15 mouse cellular contexts compared by ENCODE assay signal in genomic region chr12:83317646-83318443, GRCm38 (mm10).
DNase-seq lines count a peak whose midpoint lies in the region; ATAC-seq and TF ChIP-seq lines count a peak whose summit lies in the region.
"Had no signal": no experiment of that assay in that cellular context is flagged by ENCODE, and none has a peak within 500 bp of the region (broad histone marks: within the 10 kb centered on the region; RNA-seq: fewer than 3 reads in every experiment).

No protein-coding gene starts in this region.

- intact Hi-C loops in left cerebral cortex, adult 2 months (cut with DNase I): loop anchor here (5.0 kb wide), 1 partner anchor 169 kb away; the partner anchor contains the start of gene Dpf3

- H3K4me2 ChIP-seq in forebrain, embryonic 12.5 days: no peak overlapping the region
- H3K4me2 ChIP-seq in forebrain, postnatal 0 days (ENCODE audit: low read depth): no peak overlapping the region
- no peak overlapping the region for H3K4me2 ChIP-seq in midbrain, embryonic 13.5 days (replicated peaks)
- H3K4me2 ChIP-seq in midbrain, embryonic 16.5 days (ENCODE audit: low read length): no peak overlapping the region
- no peak overlapping the region for H3K4me2 ChIP-seq in stomach, postnatal 0 days (replicated peaks; ENCODE audit: low read depth)
- H3K4me2 ChIP-seq: limb, embryonic 15.5 days; midbrain, embryonic 11.5 days; neural tube, embryonic 15.5 days had no signal

- WGBS in forebrain, embryonic 12.5 days: 70% methylated on average over 8 of the region's 8 CpGs
- WGBS in forebrain, postnatal 0 days: 74% methylated on average over 8 of the region's 8 CpGs
- 69% methylated on average over 8 of the region's 8 CpGs for WGBS in midbrain, embryonic 13.5 days
- 67% methylated on average over 8 of the region's 8 CpGs for whole genome bisulfite sequencing in midbrain, embryonic 16.5 days
- 57% methylated on average over 8 of the region's 8 CpGs for WGBS in stomach, postnatal 0 days

- H3K4me3 ChIP-seq in forebrain, embryonic 12.5 days (replicated peaks): no peak overlapping the region
- no peak overlapping the region for H3K4me3 ChIP-seq in forebrain, postnatal 0 days (ENCODE audit: low read depth, low read length)
- H3K4me3 ChIP-seq in midbrain, embryonic 13.5 days (replicated peaks): no peak overlapping the region
- H3K4me3 ChIP-seq in midbrain, embryonic 16.5 days (ENCODE audit: low read depth, low read length): no peak overlapping the region
- H3K4me3 ChIP-seq in stomach, postnatal 0 days (ENCODE audit: low read depth, low read length): no peak overlapping the region
- H3K4me3 ChIP-seq in left cerebral cortex, adult 2 months: no peak overlapping the region
- H3K4me3 ChIP-seq: heart, adult 2 months; limb, embryonic 15.5 days; neural tube, embryonic 15.5 days had no signal

- no peak for TF ChIP-seq EP300 in stomach, postnatal 0 days (optimal IDR thresholded peaks at IDR 0.05)

- H3K36me3 ChIP-seq in forebrain, embryonic 12.5 days (replicated peaks): no peaks in the 10 kb centered on the region
- no peaks in the 10 kb centered on the region for H3K36me3 ChIP-seq in forebrain, postnatal 0 days (ENCODE audit: insufficient read depth)
- H3K36me3 ChIP-seq in midbrain, embryonic 13.5 days: no peaks in the 10 kb centered on the region
- H3K36me3 ChIP-seq in midbrain, embryonic 16.5 days (ENCODE audit: control insufficient read depth, insufficient read depth, low read length): no peaks in the 10 kb centered on the region
- H3K36me3 ChIP-seq in stomach, postnatal 0 days (ENCODE audit: control insufficient read depth, insufficient read depth, low read length): no peaks in the 10 kb centered on the region
- H3K36me3 ChIP-seq: limb, embryonic 15.5 days; neural tube, embryonic 15.5 days had no signal

- 0 out of 2 replicates have a peak, but pooled peaks have one; percentile 27 for ATAC-seq in forebrain, embryonic 12.5 days (ENCODE audit: low FRiP score)
- no peak for ATAC-seq in forebrain, postnatal 0 days
- ATAC-seq in midbrain, embryonic 13.5 days: peak; percentile 24; the same call in 1 of the 2 replicates
- no peak for ATAC-seq in midbrain, embryonic 16.5 days
- peak; percentile 71 for ATAC-seq in erythroblast, adult 5-6 weeks (replicated peaks; ENCODE audit: low FRiP score, poor library complexity, severe bottlenecking)
- ATAC-seq in stomach, postnatal 0 days (ENCODE audit: low FRiP score, low TSS enrichment): peak; percentile 43; the same call in 1 of the 2 replicates
- ATAC-seq: forebrain, embryonic 16.5 days; hindbrain, embryonic 16.5 days; Patski had no signal

- no peaks in the 10 kb centered on the region for H3K9me3 ChIP-seq in forebrain, embryonic 12.5 days
- no peaks in the 10 kb centered on the region for H3K9me3 ChIP-seq in forebrain, postnatal 0 days (ENCODE audit: low read length)
- H3K9me3 ChIP-seq in midbrain, embryonic 13.5 days: no peaks in the 10 kb centered on the region
- H3K9me3 ChIP-seq in midbrain, embryonic 16.5 days (replicated peaks; ENCODE audit: control insufficient read depth, low read length, poor library complexity, severe bottlenecking): no peaks in the 10 kb centered on the region
- no peaks in the 10 kb centered on the region for H3K9me3 ChIP-seq in stomach, postnatal 0 days (ENCODE audit: control insufficient read depth, low read length)
- H3K9me3 ChIP-seq: limb, embryonic 15.5 days; neural tube, embryonic 15.5 days had no signal

- no peaks in the 10 kb centered on the region for H3K27me3 ChIP-seq in forebrain, embryonic 12.5 days
- no peaks in the 10 kb centered on the region for H3K27me3 ChIP-seq in forebrain, postnatal 0 days (ENCODE audit: insufficient read depth, low read length)
- H3K27me3 ChIP-seq in midbrain, embryonic 13.5 days: no peaks in the 10 kb centered on the region
- H3K27me3 ChIP-seq in midbrain, embryonic 16.5 days (ENCODE audit: control insufficient read depth, insufficient read depth, low read depth, low read length): no peaks in the 10 kb centered on the region
- H3K27me3 ChIP-seq in stomach, postnatal 0 days (ENCODE audit: control insufficient read depth, insufficient read depth, low read length): no peaks in the 10 kb centered on the region
- H3K27me3 ChIP-seq: limb, embryonic 15.5 days; neural tube, embryonic 15.5 days had no signal

- H3K9ac ChIP-seq in forebrain, embryonic 12.5 days: no peak overlapping the region
- no peak overlapping the region for H3K9ac ChIP-seq in forebrain, postnatal 0 days
- no peak overlapping the region for H3K9ac ChIP-seq in midbrain, embryonic 13.5 days (replicated peaks)
- no peak overlapping the region for H3K9ac ChIP-seq in midbrain, embryonic 16.5 days (ENCODE audit: low read depth, low read length)
- H3K9ac ChIP-seq in stomach, postnatal 0 days (ENCODE audit: low read length): no peak overlapping the region
- H3K9ac ChIP-seq: limb, embryonic 15.5 days; neural tube, embryonic 15.5 days had no signal

- DNase-seq in forebrain, postnatal 0 days: no peak
- DNase-seq in stomach, postnatal 0 days (ENCODE audit: low spot score): peak; percentile 35
- no peak for DNase-seq in left cerebral cortex, adult 2 months (ENCODE audit: extremely low spot score in 1 of 2, low spot score in 2 of 2)
- no peak for DNase-seq in lung, postnatal 10 days
- DNase-seq: heart, adult 2 months had no signal

- no peak overlapping the region for H3K27ac ChIP-seq in forebrain, embryonic 12.5 days
- H3K27ac ChIP-seq in forebrain, postnatal 0 days (ENCODE audit: low read depth, low read length): no peak overlapping the region
- H3K27ac ChIP-seq in midbrain, embryonic 13.5 days: no peak overlapping the region
- H3K27ac ChIP-seq in midbrain, embryonic 16.5 days (ENCODE audit: low read length): no peak overlapping the region
- H3K27ac ChIP-seq in stomach, postnatal 0 days (replicated peaks): no peak overlapping the region
- no peak overlapping the region for H3K27ac ChIP-seq in left cerebral cortex, adult 2 months
- H3K27ac ChIP-seq: heart, adult 2 months; limb, embryonic 15.5 days; neural tube, embryonic 15.5 days had no signal

- peaks cover 15% of the 10 kb centered on the region for H3K4me1 ChIP-seq in forebrain, embryonic 12.5 days
- H3K4me1 ChIP-seq in forebrain, postnatal 0 days (ENCODE audit: insufficient read depth): no peaks in the 10 kb centered on the region
- H3K4me1 ChIP-seq in midbrain, embryonic 13.5 days (replicated peaks): peaks cover 14% of the 10 kb centered on the region
- peaks cover 6% of the 10 kb centered on the region; the same call in 1 of the 2 replicates for H3K4me1 ChIP-seq in midbrain, embryonic 16.5 days (ENCODE audit: control insufficient read depth, insufficient read depth, low read length)
- no peaks in the 10 kb centered on the region for H3K4me1 ChIP-seq in stomach, postnatal 0 days (replicated peaks; ENCODE audit: control insufficient read depth, insufficient read depth)
- H3K4me1 ChIP-seq: limb, embryonic 15.5 days had no signal

- TF ChIP-seq CTCF in forebrain, postnatal 0 days (IDR thresholded peaks at IDR 0.05; ENCODE audit: low read depth): no peak
- no peak for TF ChIP-seq CTCF in stomach, postnatal 0 days (IDR thresholded peaks at IDR 0.05; ENCODE audit: low read depth)
- TF ChIP-seq CTCF in left cerebral cortex, adult 2 months (IDR thresholded peaks at IDR 0.05): no peak

Comparison
In these comparisons a context has a peak if more than half of its experiments do, and no peak if none do; other contexts are left out.
1. ATAC-seq: peak in forebrain, embryonic 12.5 days (single experiment), midbrain, embryonic 13.5 days (single experiment), erythroblast, adult 5-6 weeks (single experiment) and stomach, postnatal 0 days (single experiment); none in forebrain, postnatal 0 days (single experiment) and midbrain, embryonic 16.5 days (single experiment).